Mouse (Mus musculus) neural tube, embryonic 14.5 days (tissue): ENCODE measurements around the gene Trmt1l. TPM values are rescaled to one million over a fixed set of nuclear protein-coding genes. Genes with fewer than 3 reads are reported as not detected.

Source experiments
- ATAC-seq: fragments of 200-750 bp; cut with Nextera tagmentation; 2 replicates; pipeline ENCODE4 v1.8.0; 2017; ENCODE audit warnings: low read depth, mild to moderate bottlenecking, moderate TSS enrichment, moderate library complexity
- H3K27ac ChIP-seq: fragments of 300-500 bp; sonication (generic); 2 replicates; pipeline ENCODE4 v1.5.1; 2014; ENCODE audit warnings: low read depth, mild to moderate bottlenecking, control low read depth, low read length, moderate library complexity, mixed read lengths
- H3K27me3 ChIP-seq: fragments of 300-500 bp; sonication (generic); 2 replicates; pipeline ENCODE4 v1.6.1; 2014; ENCODE audit warnings: low read length; ENCODE audit not compliant: control insufficient read depth, insufficient read depth
- H3K36me3 ChIP-seq: fragments of 300-500 bp; sonication (generic); 2 replicates; pipeline ENCODE4 v1.6.1; 2014; ENCODE audit warnings: low read length, mixed read lengths; ENCODE audit not compliant: control insufficient read depth, insufficient read depth
- H3K4me1 ChIP-seq: fragments of 300-500 bp; sonication (generic); 2 replicates; pipeline ENCODE4 v1.6.1; 2014; ENCODE audit warnings: low read length; ENCODE audit not compliant: control insufficient read depth, insufficient read depth
- H3K4me2 ChIP-seq: fragments of 300-500 bp; sonication (generic); 2 replicates; pipeline ENCODE4 v1.6.1; 2014; ENCODE audit warnings: mild to moderate bottlenecking, low read depth, low read length, control low read depth
- H3K4me3 ChIP-seq: fragments of 300-500 bp; sonication (generic); 2 replicates; pipeline ENCODE4 v1.5.1; 2014; ENCODE audit warnings: low read depth, low read length, control low read depth, mixed read lengths
- H3K9ac ChIP-seq: fragments of 300-500 bp; sonication (generic); replicated peaks from 2 replicates; pipeline ENCODE4 v1.6.1; 2014; ENCODE audit warnings: low read depth, mild to moderate bottlenecking, control low read depth, low read length, mixed read lengths
- H3K9me3 ChIP-seq: fragments of 300-500 bp; sonication (generic); 2 replicates; pipeline ENCODE4 v1.6.1; 2016; ENCODE audit warnings: low read length; ENCODE audit not compliant: control insufficient read depth
- WGBS: fragments of 180-500 bp; shearing (Covaris S2); extraction: QIAGEN DNeasy Blood & Tissue Kit; methylation state at CpG from one replicate; pipeline ENCODE4 v1.1.7; 2014; 5-methylcytosine and 5-hydroxymethylcytosine counted together
- microRNA-seq: library from miRNA; unstranded; fragments of <30 nt; microRNA quantifications from one replicate; pipeline ENCODE4, GENCODE M21; 2016
- polyA plus RNA-seq: library from polyadenylated mRNA; unstranded; fragments of >200 nt; fragmentation: Nextera tagmentation; extraction: Ambion mirVana; gene quantifications from 2 replicates; pipeline ENCODE4 v1.2.1, GENCODE M21; 2014

Trmt1l gene
- polyA plus RNA-seq, 1 experiment from 2014 or later = 42.3 TPM

- H3K4me2 ChIP-seq = peak overlapping the region; percentile 64
- peak overlapping the region; percentile 92 for H3K4me3 ChIP-seq
- H3K9me3 ChIP-seq = no peaks in the 10 kb centered on the region
- H3K9ac ChIP-seq = peak overlapping the region; percentile 95
- peaks cover 13% of the 10 kb centered on the region for H3K4me1 ChIP-seq
- under 1% methylated on average over 41 of the region's 59 CpGs for WGBS
- no peaks in the 10 kb centered on the region for H3K36me3 ChIP-seq
- peak; percentile 52 for ATAC-seq
- H3K27me3 ChIP-seq = no peaks in the 10 kb centered on the region
- H3K27ac ChIP-seq = peak overlapping the region; percentile 95
Measured at GRCm38 (mm10) chr1:151499815-151500501, 71.6 kb downstream of the Trmt1l start.

DNA sequence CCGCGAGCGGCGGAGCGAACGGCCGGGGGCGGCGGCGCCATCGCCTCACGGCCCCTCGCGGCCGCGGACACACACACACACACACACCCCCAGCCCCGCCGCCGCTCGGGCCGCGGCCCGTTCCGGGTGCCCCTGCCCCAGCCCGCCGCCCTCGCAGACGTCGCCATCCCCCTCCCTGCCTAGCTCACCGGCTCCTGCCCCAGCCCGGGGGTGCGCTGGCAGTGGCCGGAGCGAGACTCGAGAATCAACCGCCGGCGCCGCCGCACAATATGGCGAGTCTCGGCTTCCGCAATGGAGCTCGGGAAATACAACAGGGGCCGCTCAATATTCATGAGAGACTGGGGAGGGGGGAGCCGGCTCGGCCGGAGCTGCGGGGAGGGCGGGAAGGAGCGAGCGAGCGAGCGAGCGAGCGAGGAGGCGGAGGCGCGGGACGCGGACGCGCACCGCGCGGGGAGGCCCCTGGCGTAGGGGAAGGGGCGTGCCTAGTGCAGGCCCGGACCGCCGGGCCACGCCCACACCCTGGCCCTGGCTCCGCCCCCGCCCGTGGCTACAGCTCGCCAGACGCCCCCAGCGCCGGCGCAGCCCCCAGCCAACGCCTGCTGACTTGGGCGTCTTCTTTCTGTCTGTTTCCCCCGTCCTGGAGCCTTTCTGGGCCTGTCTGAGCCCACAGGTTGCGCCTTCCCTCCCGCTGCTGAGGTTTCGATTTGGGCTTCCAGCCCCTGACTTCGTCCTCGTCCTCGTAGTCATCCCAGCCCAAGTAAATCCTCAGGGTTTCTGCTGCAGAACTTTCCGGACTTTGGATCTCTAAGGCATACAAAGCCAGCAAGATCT lies 72.4 kb downstream of the Trmt1l start, which contains the start of gene Rnf2:
Gene Rnf2 (minus strand): TSS at position 425 of the 831 bp plus-strand sequence.
- ATAC-seq = peak; percentile 97
- H3K4me1 ChIP-seq = peaks cover 6% of the 10 kb centered on the region

More for the DNA sequence above, 72.4 kb downstream of the Trmt1l start, which contains the start of gene Rnf2:
- H3K27me3 ChIP-seq = no peaks in the 10 kb centered on the region
- H3K9me3 ChIP-seq = no peaks in the 10 kb centered on the region
- peak within 1 kb of the TSS; percentile 95 for H3K9ac ChIP-seq
- 1% methylated on average over 59 of the region's 90 CpGs for WGBS
- H3K36me3 ChIP-seq = no peaks in the 10 kb centered on the region
- H3K27ac ChIP-seq = peak within 1 kb of the TSS; percentile 95
- H3K4me3 ChIP-seq = peak within 1 kb of the TSS; percentile 92
- H3K4me2 ChIP-seq = peak within 1 kb of the TSS; percentile 64

Small RNA genes within 50 kb of the gene (microRNA-seq; reads per million reads assigned to microRNA genes)
- gene Mir7682 = not detected

Other genes with a start within 250 kb of the Trmt1l start
- gene Gm47985, start 246.0 kb upstream of the Trmt1l start, polyA plus RNA-seq = not detected in 2 replicates
- not detected in 2 replicates for gene Gm8947, start 236.2 kb upstream of the Trmt1l start, polyA plus RNA-seq
- gene Gm47995, start 230.1 kb upstream of the Trmt1l start, polyA plus RNA-seq = not detected in 2 replicates
- gene 3110040M04Rik, start 224.4 kb upstream of the Trmt1l start, polyA plus RNA-seq = not detected in 2 replicates
- gene Gm47996, start 218.4 kb upstream of the Trmt1l start, polyA plus RNA-seq = not detected in 2 replicates
- 220 and 279 TPM in 2 replicates for gene Ivns1abp, start 84.1 kb upstream of the Trmt1l start, polyA plus RNA-seq
- 15.2 and 19.9 TPM in 2 replicates for gene Swt1, start 87 bp upstream of the Trmt1l start, polyA plus RNA-seq
- gene Rnf2, start 72.4 kb downstream of the Trmt1l start, polyA plus RNA-seq = 124 and 130 TPM in 2 replicates
- 2.4 and 3.3 TPM in 2 replicates for gene Fam129a, start 142.6 kb downstream of the Trmt1l start, polyA plus RNA-seq